Comparison of ENCODE assay signal across 10 mouse cellular contexts in the genomic region with DNA sequence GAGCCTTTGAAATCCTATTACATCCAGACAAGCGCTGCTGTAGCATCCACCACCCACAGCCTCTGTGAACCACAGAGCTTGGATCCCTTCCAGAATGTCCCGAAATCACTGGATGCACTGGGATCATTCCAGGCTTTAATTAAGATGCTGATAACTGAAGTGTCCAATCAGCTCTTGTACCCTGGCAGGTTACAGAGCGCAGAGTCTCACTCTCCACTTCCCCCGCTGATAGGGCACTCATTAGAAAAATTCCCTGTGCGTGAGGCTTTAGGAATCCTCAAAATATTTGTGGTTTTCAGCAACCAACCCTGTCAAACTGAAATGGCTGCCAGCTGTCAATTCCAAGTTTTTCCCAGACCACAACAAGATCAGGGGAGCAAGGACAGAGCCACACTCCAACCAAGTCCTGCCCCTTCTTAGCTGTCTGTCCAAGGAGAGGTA. TPM values are rescaled to one million over a fixed set of nuclear protein-coding genes. Genes with fewer than 3 reads are reported as not detected.
DNase-seq lines count a peak whose midpoint lies in the region; ATAC-seq lines count a peak whose summit lies in the region.
"Had no signal": no experiment of that assay in that cellular context is flagged by ENCODE, and none has a peak within 500 bp of the region (broad histone marks: within the 10 kb centered on the region; RNA-seq: fewer than 3 reads in every experiment).

No protein-coding gene starts in this region.

- peak; percentile 39; the same call in 1 of the 2 replicates for ATAC-seq in lung, embryonic 15.5 days (ENCODE audit: borderline replicate concordance, extremely low read depth, low FRiP score, low TSS enrichment)
- peak; percentile 65; the same call in 1 of the 2 replicates for ATAC-seq in heart, embryonic 13.5 days (ENCODE audit: extremely low read depth, insufficient number of reproducible peaks, low FRiP score, low TSS enrichment)
- ATAC-seq in erythroblast, adult 5-6 weeks (replicated peaks; ENCODE audit: low FRiP score, poor library complexity, severe bottlenecking), result no peak

- no peaks in the 10 kb centered on the region for H3K9me3 ChIP-seq in lung, embryonic 15.5 days
- no peaks in the 10 kb centered on the region for H3K9me3 ChIP-seq in heart, embryonic 13.5 days
- H3K9me3 ChIP-seq: midbrain, embryonic 12.5 days had no signal

- no peak overlapping the region for H3K27ac ChIP-seq in lung, embryonic 15.5 days
- H3K27ac ChIP-seq in heart, embryonic 13.5 days (replicated peaks), result peak overlapping the region; percentile 75
- H3K27ac ChIP-seq: midbrain, embryonic 12.5 days had no signal

- H3K4me3 ChIP-seq in lung, embryonic 15.5 days, result no peak overlapping the region
- H3K4me3 ChIP-seq in heart, embryonic 13.5 days, result no peak overlapping the region
- H3K4me3 ChIP-seq: midbrain, embryonic 12.5 days had no signal

- DNase-seq in lung, adult 18-20 months, result no peak
- DNase-seq in fibroblast of lung, adult 2 months (ENCODE audit: low read depth), result peak; percentile 63
- peak; percentile 59 for DNase-seq in lung, postnatal 10 days
- DNase-seq in gastrocnemius, postnatal 4 days (ENCODE audit: low spot score in 2 of 2), result no peak
- DNase-seq in yolk sac, embryonic 10.5 days (ENCODE audit: low spot score), result no peak

- no peaks in the 10 kb centered on the region for H3K36me3 ChIP-seq in lung, embryonic 15.5 days
- no peaks in the 10 kb centered on the region for H3K36me3 ChIP-seq in heart, embryonic 13.5 days
- H3K36me3 ChIP-seq: midbrain, embryonic 12.5 days had no signal

- H3K9ac ChIP-seq in lung, embryonic 15.5 days, result no peak overlapping the region
- H3K9ac ChIP-seq in heart, embryonic 13.5 days, result no peak overlapping the region
- H3K9ac ChIP-seq: midbrain, embryonic 12.5 days had no signal

- H3K4me2 ChIP-seq in lung, embryonic 15.5 days, result no peak overlapping the region
- peak overlapping the region; percentile 7; the same call in 1 of the 2 replicates for H3K4me2 ChIP-seq in heart, embryonic 13.5 days
- H3K4me2 ChIP-seq: midbrain, embryonic 12.5 days had no signal

- no peaks in the 10 kb centered on the region for H3K27me3 ChIP-seq in lung, embryonic 15.5 days
- no peaks in the 10 kb centered on the region for H3K27me3 ChIP-seq in heart, embryonic 13.5 days (replicated peaks)
- H3K27me3 ChIP-seq: midbrain, embryonic 12.5 days had no signal

- WGBS in lung, embryonic 15.5 days, result 26% methylated on average over 5 of the region's 5 CpGs
- WGBS in heart, embryonic 13.5 days, result 10% methylated on average over 5 of the region's 5 CpGs

- H3K4me1 ChIP-seq in lung, embryonic 15.5 days, result peaks cover 21% of the 10 kb centered on the region
- peaks cover 60% of the 10 kb centered on the region for H3K4me1 ChIP-seq in heart, embryonic 13.5 days

RNA-seq across cellular contexts. Expression of a gene that starts 2.2 kb away (rescaled TPM):
- 0.16 and 0.30 TPM in 2 replicates for polyA plus RNA-seq in lung, embryonic 15.5 days (2015; fragmentation: Nextera tagmentation; extraction: Ambion mirVana)
- polyA plus RNA-seq in heart, embryonic 13.5 days (2015; fragmentation: Nextera tagmentation; extraction: Ambion mirVana), result 1.2 TPM in 2 replicates
- total RNA-seq in erythroblast, adult 5-6 weeks (2015; ENCODE audit: low replicate concordance), result not detected in 2 replicates
- not detected in 2 replicates for total RNA-seq in erythroblast, adult 5-6 weeks (2017; ENCODE audit: low replicate concordance)
- total RNA-seq in gastrocnemius, postnatal 4 days (2021), result under 1 TPM in 1 of 2 experiments, not detected in 1; 0.18 TPM
- polyA plus RNA-seq: embryonic facial prominence, embryonic 11.5 days; midbrain, embryonic 12.5 days had no signal

Comparison
In these comparisons a context has a peak if more than half of its experiments do, and no peak if none do; other contexts are left out.
1. DNase-seq: peak in fibroblast of lung, adult 2 months (single experiment) and lung, postnatal 10 days (single experiment); none in lung, adult 18-20 months (0 of 2), gastrocnemius, postnatal 4 days (0 of 2) and yolk sac, embryonic 10.5 days (single experiment).